Mouse (Mus musculus) midbrain, postnatal 0 days (tissue): ENCODE results near the gene Ppp1r9a. TPM values are rescaled to one million over a fixed set of nuclear protein-coding genes. Genes with fewer than 3 reads are reported as not detected.
A peak's percentile ranks its signal among the peaks of the same experiment; 100 is the strongest.

Experiments used
- ATAC-seq: fragments of 200-750 bp; cut with Nextera tagmentation; 2 replicates; pipeline ENCODE4 v1.8.0; 2017; ENCODE audit warnings: moderate number of reproducible peaks, mild to moderate bottlenecking, moderate TSS enrichment, moderate library complexity; ENCODE audit not compliant: low FRiP score
- DNase-seq: peaks from one replicate; pipeline ENCODE4 v3.0.0-alpha.2; 2015; ENCODE audit warnings: low spot score
- H3K27ac ChIP-seq: fragments of 300-500 bp; sonication (generic); 2 replicates; pipeline ENCODE4 v1.5.1; 2014; ENCODE audit warnings: low read depth, mild to moderate bottlenecking, low read length, mixed read lengths
- H3K27me3 ChIP-seq: fragments of 300-500 bp; sonication (generic); 2 replicates; pipeline ENCODE4 v1.6.1; 2014; ENCODE audit warnings: low read length, control low read depth, mixed read lengths; ENCODE audit not compliant: insufficient read depth
- H3K36me3 ChIP-seq: fragments of 300-500 bp; sonication (generic); 2 replicates; pipeline ENCODE4 v1.6.1; 2014; ENCODE audit warnings: low read length, control low read depth, mixed read lengths; ENCODE audit not compliant: insufficient read depth
- H3K4me1 ChIP-seq: fragments of 300-500 bp; sonication (generic); 2 replicates; pipeline ENCODE4 v1.6.1; 2014; ENCODE audit warnings: mild to moderate bottlenecking, control low read depth, antibody characterized with exemption, low read length, mixed read lengths; ENCODE audit not compliant: insufficient read depth
- H3K4me2 ChIP-seq: fragments of 300-500 bp; sonication (generic); 2 replicates; pipeline ENCODE4 v1.6.1; 2014; ENCODE audit warnings: low read depth, mild to moderate bottlenecking, low read length, mixed read lengths; ENCODE audit not compliant: poor library complexity, severe bottlenecking
- H3K4me3 ChIP-seq: fragments of 300-500 bp; sonication (generic); 2 replicates; pipeline ENCODE4 v1.5.1; 2014; ENCODE audit warnings: low read depth, mild to moderate bottlenecking, low read length, moderate library complexity
- H3K9ac ChIP-seq: fragments of 300-500 bp; sonication (generic); replicated peaks from 2 replicates; pipeline ENCODE4 v1.6.1; 2014; ENCODE audit warnings: mild to moderate bottlenecking, low read length, moderate library complexity, mixed read lengths; ENCODE audit not compliant: poor library complexity, severe bottlenecking
- H3K9me3 ChIP-seq: fragments of 300-500 bp; sonication (generic); 2 replicates; pipeline ENCODE4 v1.6.1; 2016; ENCODE audit warnings: low read length, control low read depth
- CTCF ChIP-seq: IDR thresholded peaks from 2 replicates; pipeline ENCODE4 v1.5.1; 2016; ENCODE audit warnings: antibody characterized with exemption, mild to moderate bottlenecking
- WGBS: fragments of 180-500 bp; shearing (Covaris S2); extraction: QIAGEN DNeasy Blood & Tissue Kit; methylation state at CpG from one replicate; pipeline ENCODE4 v1.1.7; 2014; 5-methylcytosine and 5-hydroxymethylcytosine counted together
- polyA plus RNA-seq: library from polyadenylated mRNA; unstranded; fragments of >200 nt; fragmentation: Nextera tagmentation; extraction: Ambion mirVana; gene quantifications from 2 replicates; pipeline ENCODE4 v1.2.1, GENCODE M21; 2015
- total RNA-seq: library from RNA; depleted of rRNA; stranded (reverse); fragments of >200 nt; gene quantifications from 2 replicates; pipeline ENCODE4 v1.2.3, GENCODE M21; 2014

Gene Ppp1r9a
- total and polyA plus RNA-seq, 2 experiments from 2014 or later = 43.6 to 66.3 TPM

GRCm38 (mm10) chr6:5164855-5165254, 262.1 kb downstream of the Ppp1r9a start:
- WGBS = 88% methylated on average over 9 of the region's 9 CpGs
- Histone ChIP-seq H3K27ac (no peak overlapping the region), H3K27me3 (no peaks in the 10 kb centered on the region), H3K9ac (no peak overlapping the region), H3K4me1 (no peaks in the 10 kb centered on the region), H3K4me3 (no peak overlapping the region), H3K4me2 (no peak overlapping the region), H3K36me3 (peaks cover 5% of the 10 kb centered on the region; the same call in 1 of the 2 replicates), H3K9me3 (no peaks in the 10 kb centered on the region)
- TF ChIP-seq CTCF = no peak
- DNase-seq (no peak), ATAC-seq (no peak)

- Histone ChIP-seq H3K4me1 (no peaks in the 10 kb centered on the region), H3K4me3 (0 out of 2 replicates have a peak overlapping the region, but pooled peaks have one; percentile 3), H3K27ac (no peak overlapping the region), H3K9me3 (no peaks in the 10 kb centered on the region), H3K36me3 (no peaks in the 10 kb centered on the region), H3K27me3 (no peaks in the 10 kb centered on the region), H3K9ac (no peak overlapping the region), H3K4me2 (peak overlapping the region; percentile 37)
- no peak for TF ChIP-seq CTCF
- WGBS = 21% methylated on average over 14 of the region's 14 CpGs
- DNase-seq (no peak), ATAC-seq (no peak)
Observed at GRCm38 (mm10) chr6:5167051-5167677, 264.4 kb downstream of the Ppp1r9a start.

- Histone ChIP-seq H3K9me3 (no peaks in the 10 kb centered on the region), H3K4me3 (no peak overlapping the region), H3K4me1 (no peaks in the 10 kb centered on the region), H3K27ac (no peak overlapping the region), H3K9ac (no peak overlapping the region), H3K27me3 (no peaks in the 10 kb centered on the region), H3K36me3 (no peaks in the 10 kb centered on the region), H3K4me2 (no peak overlapping the region)
- no peak for DNase-seq
- 63% methylated on average over 9 of the region's 9 CpGs for WGBS
- ATAC-seq = no peak
- TF ChIP-seq CTCF = no peak
Observed at GRCm38 (mm10) chr6:5168158-5168557, 265.4 kb downstream of the Ppp1r9a start.

GRCm38 (mm10) chr6:5171418-5171817, 268.7 kb downstream of the Ppp1r9a start:
- H3K9me3 ChIP-seq = no peaks in the 10 kb centered on the region
- H3K4me1 ChIP-seq = no peaks in the 10 kb centered on the region
- no peak overlapping the region for H3K4me3 ChIP-seq
- TF ChIP-seq CTCF = no peak
- no peaks in the 10 kb centered on the region for H3K36me3 ChIP-seq
- no peak overlapping the region for H3K9ac ChIP-seq
- 81% methylated on average over 4 of the region's 4 CpGs for WGBS
- DNase-seq (no peak), ATAC-seq (no peak)
- no peak overlapping the region for H3K4me2 ChIP-seq
- no peak overlapping the region for H3K27ac ChIP-seq
- H3K27me3 ChIP-seq = no peaks in the 10 kb centered on the region

GRCm38 (mm10) chr6:5172571-5172970, 269.9 kb downstream of the Ppp1r9a start:
- DNase-seq = no peak
- H3K27me3 ChIP-seq = no peaks in the 10 kb centered on the region
- H3K9me3 ChIP-seq = no peaks in the 10 kb centered on the region
- H3K27ac ChIP-seq = no peak overlapping the region
- H3K4me1 ChIP-seq = no peaks in the 10 kb centered on the region
- no peak for ATAC-seq
- H3K4me2 ChIP-seq = 0 out of 2 replicates have a peak overlapping the region, but pooled peaks have one; percentile 4
- H3K36me3 ChIP-seq = no peaks in the 10 kb centered on the region
- WGBS = 57% methylated on average over 9 of the region's 9 CpGs
- no peak for TF ChIP-seq CTCF
- H3K4me3 ChIP-seq = no peak overlapping the region
- no peak overlapping the region for H3K9ac ChIP-seq

GRCm38 (mm10) chr6:5174179-5174812, 271.6 kb downstream of the Ppp1r9a start:
- Histone ChIP-seq H3K9me3 (no peaks in the 10 kb centered on the region), H3K27ac (no peak overlapping the region), H3K4me1 (no peaks in the 10 kb centered on the region), H3K4me3 (no peak overlapping the region), H3K36me3 (no peaks in the 10 kb centered on the region), H3K9ac (no peak overlapping the region), H3K27me3 (no peaks in the 10 kb centered on the region), H3K4me2 (no peak overlapping the region)
- no peak for TF ChIP-seq CTCF
- 84% methylated on average over 10 of the region's 10 CpGs for WGBS
- ATAC-seq (no peak), DNase-seq (no peak)
